Mouse (Mus musculus) midbrain, embryonic 13.5 days (tissue): Measurements from ENCODE around the gene Dolk. TPM values are rescaled to one million over a fixed set of nuclear protein-coding genes. Genes with fewer than 3 reads are reported as not detected.

Source experiments
- ATAC-seq: fragments of 200-750 bp; cut with Nextera tagmentation; 2 replicates; pipeline ENCODE4 v1.8.0; 2017; ENCODE audit warnings: mild to moderate bottlenecking, moderate TSS enrichment, moderate library complexity
- H3K27ac ChIP-seq: fragments of 300-500 bp; sonication (generic); 2 replicates; pipeline ENCODE4 v1.5.1; 2015; ENCODE audit warnings: inconsistent platforms, mild to moderate bottlenecking, moderate library complexity
- H3K27me3 ChIP-seq: fragments of 300-500 bp; sonication (generic); 2 replicates; pipeline ENCODE4 v1.6.1; 2015; ENCODE audit warnings: mild to moderate bottlenecking, inconsistent platforms
- H3K36me3 ChIP-seq: fragments of 300-500 bp; sonication (generic); 2 replicates; pipeline ENCODE4 v1.6.1; 2015; ENCODE audit warnings: mild to moderate bottlenecking, inconsistent platforms
- H3K4me1 ChIP-seq: fragments of 300-500 bp; sonication (generic); replicated peaks from 2 replicates; pipeline ENCODE4 v1.6.1; 2015; ENCODE audit warnings: inconsistent platforms
- H3K4me2 ChIP-seq: fragments of 300-500 bp; sonication (generic); replicated peaks from 2 replicates; pipeline ENCODE4 v1.6.1; 2015; ENCODE audit warnings: moderate library complexity, mild to moderate bottlenecking, inconsistent platforms
- H3K4me3 ChIP-seq: fragments of 300-500 bp; sonication (generic); replicated peaks from 2 replicates; pipeline ENCODE4 v1.5.1; 2015; ENCODE audit warnings: mild to moderate bottlenecking, inconsistent platforms
- H3K9ac ChIP-seq: fragments of 300-500 bp; sonication (generic); replicated peaks from 2 replicates; pipeline ENCODE4 v1.6.1; 2015; ENCODE audit warnings: mild to moderate bottlenecking, inconsistent platforms
- H3K9me3 ChIP-seq: fragments of 300-500 bp; sonication (generic); 2 replicates; pipeline ENCODE4 v1.6.1; 2016; ENCODE audit warnings: mild to moderate bottlenecking, inconsistent platforms
- WGBS: fragments of 180-500 bp; shearing (Covaris S2); methylation state at CpG from one replicate; pipeline ENCODE4 v1.1.7; 2015; 5-methylcytosine and 5-hydroxymethylcytosine counted together
- polyA plus RNA-seq: library from polyadenylated mRNA; unstranded; fragments of >200 nt; fragmentation: Nextera tagmentation; extraction: Ambion mirVana; gene quantifications from 2 replicates; pipeline ENCODE4 v1.2.1, GENCODE M21; 2015

Gene Dolk
- polyA plus RNA-seq, 1 experiment from 2014 or later = 32.3 TPM

DNA sequence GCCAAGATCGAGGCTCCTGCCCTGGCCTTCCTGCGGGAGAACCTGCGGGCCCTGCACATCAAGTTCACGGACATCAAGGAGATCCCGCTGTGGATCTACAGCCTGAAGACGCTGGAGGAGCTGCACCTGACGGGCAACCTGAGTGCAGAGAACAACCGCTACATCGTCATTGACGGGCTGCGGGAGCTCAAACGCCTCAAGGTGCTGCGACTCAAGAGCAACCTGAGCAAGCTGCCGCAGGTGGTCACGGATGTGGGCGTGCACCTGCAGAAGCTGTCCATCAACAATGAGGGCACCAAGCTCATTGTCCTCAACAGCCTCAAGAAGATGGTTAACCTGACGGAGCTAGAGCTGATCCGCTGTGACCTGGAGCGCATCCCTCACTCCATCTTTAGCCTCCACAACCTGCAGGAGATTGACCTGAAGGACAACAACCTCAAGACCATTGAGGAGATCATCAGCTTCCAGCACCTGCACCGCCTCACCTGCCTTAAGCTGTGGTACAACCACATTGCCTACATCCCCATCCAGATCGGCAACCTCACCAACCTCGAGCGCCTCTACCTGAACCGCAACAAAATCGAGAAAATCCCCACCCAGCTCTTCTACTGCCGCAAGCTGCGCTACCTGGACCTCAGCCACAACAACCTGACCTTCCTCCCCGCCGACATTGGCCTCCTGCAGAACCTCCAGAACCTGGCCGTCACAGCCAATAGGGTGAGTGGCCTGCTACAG is 29.4 kb downstream of the Dolk start:
- no peak overlapping the region for H3K9ac ChIP-seq
- peaks cover 96% of the 10 kb centered on the region for H3K36me3 ChIP-seq
- H3K27me3 ChIP-seq = no peaks in the 10 kb centered on the region
- peaks cover 7% of the 10 kb centered on the region for H3K4me1 ChIP-seq
- H3K4me2 ChIP-seq = no peak overlapping the region
- no peak for ATAC-seq
- H3K27ac ChIP-seq = no peak overlapping the region
- no peaks in the 10 kb centered on the region for H3K9me3 ChIP-seq
- 97% methylated on average over 30 of the region's 30 CpGs for WGBS
- H3K4me3 ChIP-seq = no peak overlapping the region

DNA sequence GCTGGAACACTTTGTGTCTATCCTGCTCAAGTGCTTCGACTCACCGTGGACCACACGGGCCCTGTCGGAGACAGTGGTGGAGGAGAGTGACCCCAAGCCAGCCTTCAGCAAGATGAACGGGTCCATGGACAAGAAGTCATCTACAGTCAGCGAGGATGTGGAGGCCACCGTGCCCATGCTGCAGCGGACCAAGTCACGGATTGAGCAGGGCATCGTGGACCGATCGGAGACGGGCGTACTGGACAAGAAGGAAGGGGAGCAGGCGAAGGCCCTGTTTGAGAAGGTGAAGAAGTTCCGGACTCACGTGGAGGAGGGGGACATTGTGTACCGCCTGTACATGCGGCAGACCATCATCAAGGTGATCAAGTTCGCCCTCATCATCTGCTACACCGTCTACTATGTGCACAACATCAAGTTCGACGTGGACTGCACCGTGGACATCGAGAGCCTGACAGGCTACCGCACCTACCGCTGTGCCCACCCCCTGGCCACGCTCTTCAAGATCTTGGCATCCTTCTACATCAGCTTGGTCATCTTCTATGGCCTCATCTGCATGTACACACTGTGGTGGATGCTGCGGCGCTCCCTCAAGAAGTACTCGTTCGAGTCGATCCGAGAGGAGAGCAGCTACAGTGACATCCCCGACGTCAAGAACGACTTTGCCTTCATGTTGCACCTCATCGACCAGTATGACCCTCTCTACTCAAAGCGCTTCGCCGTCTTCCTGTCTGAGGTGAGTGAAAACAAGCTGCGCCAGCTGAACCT is 30.3 kb downstream of the Dolk start:
- H3K9me3 ChIP-seq = no peaks in the 10 kb centered on the region
- H3K27ac ChIP-seq = no peak overlapping the region
- H3K9ac ChIP-seq = no peak overlapping the region
- H3K4me2 ChIP-seq = no peak overlapping the region
- 97% methylated on average over 42 of the region's 42 CpGs for WGBS
- H3K4me3 ChIP-seq = no peak overlapping the region
- H3K27me3 ChIP-seq = no peaks in the 10 kb centered on the region
- H3K36me3 ChIP-seq = peaks cover 94% of the 10 kb centered on the region
- no peak for ATAC-seq
- H3K4me1 ChIP-seq = peaks cover 10% of the 10 kb centered on the region; the same call in 1 of the 2 replicates

DNA sequence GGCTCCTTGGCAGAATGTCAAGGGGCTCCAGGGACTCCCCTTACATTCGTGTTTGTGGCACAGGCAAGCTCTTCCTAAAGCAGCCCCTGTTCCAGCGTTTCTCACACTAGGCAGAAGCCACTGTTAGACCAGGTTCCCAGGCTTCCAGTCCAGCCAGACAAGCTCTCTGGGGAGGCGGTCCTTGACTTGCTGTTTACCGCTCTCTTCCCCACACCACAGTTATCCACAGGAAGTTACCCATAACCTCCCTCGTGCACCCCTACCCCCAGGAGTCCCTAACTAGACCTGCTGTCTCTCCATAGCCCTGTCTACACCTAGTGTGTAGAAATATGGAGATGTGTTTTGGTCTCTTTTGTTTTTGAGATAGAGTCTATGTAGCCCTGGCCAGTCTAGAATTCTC is 32.3 kb downstream of the Dolk start:
- Histone ChIP-seq H3K4me2 (no peak overlapping the region), H3K9me3 (no peaks in the 10 kb centered on the region), H3K9ac (no peak overlapping the region), H3K27ac (no peak overlapping the region), H3K36me3 (peaks cover 95% of the 10 kb centered on the region), H3K4me1 (peaks cover 6% of the 10 kb centered on the region; the same call in 1 of the 2 replicates), H3K4me3 (no peak overlapping the region), H3K27me3 (no peaks in the 10 kb centered on the region)
- 90% methylated on average over 5 of the region's 5 CpGs for WGBS
- ATAC-seq = no peak

DNA sequence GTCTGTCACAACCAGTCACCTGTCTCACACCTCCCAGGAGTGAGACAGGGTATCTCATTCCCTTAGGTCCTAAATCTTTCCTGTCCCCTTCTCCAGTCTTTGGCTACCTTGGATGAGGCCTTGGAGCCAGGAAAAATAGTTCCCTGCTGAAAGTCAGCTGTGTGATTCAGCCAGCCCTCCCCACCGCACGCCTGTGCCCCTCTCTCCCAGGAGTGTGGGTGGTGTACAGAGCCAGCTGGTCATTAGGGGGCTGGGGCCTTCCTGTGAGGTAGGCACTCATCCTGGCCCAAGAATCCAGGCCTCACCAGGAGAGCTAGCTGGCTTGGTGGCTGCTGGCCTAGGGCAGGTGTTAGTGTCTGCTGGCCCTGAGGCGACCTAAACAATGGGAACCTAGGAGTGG is 33.6 kb downstream of the Dolk start:
- H3K4me1 ChIP-seq = peaks cover 6% of the 10 kb centered on the region; the same call in 1 of the 2 replicates
- no peaks in the 10 kb centered on the region for H3K9me3 ChIP-seq
- no peaks in the 10 kb centered on the region for H3K27me3 ChIP-seq
- no peak overlapping the region for H3K9ac ChIP-seq
- no peak for ATAC-seq
- peaks cover 95% of the 10 kb centered on the region for H3K36me3 ChIP-seq
- H3K27ac ChIP-seq = no peak overlapping the region
- H3K4me3 ChIP-seq = no peak overlapping the region
- H3K4me2 ChIP-seq = no peak overlapping the region
- WGBS = 80% methylated on average over 3 of the region's 3 CpGs

DNA sequence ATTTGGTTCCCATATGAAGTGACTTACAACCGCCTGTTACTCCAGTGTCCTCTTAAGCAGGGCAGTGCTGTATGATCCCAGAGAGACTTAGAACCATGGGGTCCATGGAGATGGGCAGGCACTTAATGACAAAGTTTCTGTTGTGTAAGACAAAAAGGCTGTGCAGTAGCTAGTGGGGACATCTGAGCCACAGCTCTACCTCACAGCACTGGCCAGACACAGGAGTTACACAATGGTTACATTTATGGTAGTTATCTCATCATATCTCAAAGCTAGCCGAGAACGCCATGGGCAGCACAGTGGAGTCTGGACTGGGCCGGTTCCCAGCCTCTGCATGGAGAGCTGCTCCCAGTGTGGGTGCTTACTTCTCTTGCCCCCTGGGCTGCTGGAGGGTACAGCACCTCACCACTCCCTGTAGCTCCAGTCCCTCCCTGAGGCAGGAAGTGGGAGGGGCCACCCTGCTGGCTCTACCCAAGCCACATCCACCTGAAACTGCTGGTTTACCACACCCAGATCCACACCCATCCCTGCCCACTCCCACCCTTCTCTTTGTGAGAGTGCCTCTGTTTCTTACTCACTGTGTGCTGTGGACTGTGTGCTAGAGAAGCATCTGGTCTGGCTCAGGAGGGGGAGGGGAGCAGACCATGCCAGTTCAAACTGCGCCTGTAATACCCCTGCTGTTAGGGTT is 34.6 kb downstream of the Dolk start:
- WGBS = 90% methylated on average over 5 of the region's 5 CpGs
- Histone ChIP-seq H3K27me3 (no peaks in the 10 kb centered on the region), H3K9me3 (no peaks in the 10 kb centered on the region), H3K27ac (no peak overlapping the region), H3K36me3 (peaks cover 89% of the 10 kb centered on the region), H3K4me3 (no peak overlapping the region), H3K9ac (no peak overlapping the region), H3K4me1 (peaks cover 6% of the 10 kb centered on the region; the same call in 1 of the 2 replicates), H3K4me2 (no peak overlapping the region)
- no peak for ATAC-seq

DNA sequence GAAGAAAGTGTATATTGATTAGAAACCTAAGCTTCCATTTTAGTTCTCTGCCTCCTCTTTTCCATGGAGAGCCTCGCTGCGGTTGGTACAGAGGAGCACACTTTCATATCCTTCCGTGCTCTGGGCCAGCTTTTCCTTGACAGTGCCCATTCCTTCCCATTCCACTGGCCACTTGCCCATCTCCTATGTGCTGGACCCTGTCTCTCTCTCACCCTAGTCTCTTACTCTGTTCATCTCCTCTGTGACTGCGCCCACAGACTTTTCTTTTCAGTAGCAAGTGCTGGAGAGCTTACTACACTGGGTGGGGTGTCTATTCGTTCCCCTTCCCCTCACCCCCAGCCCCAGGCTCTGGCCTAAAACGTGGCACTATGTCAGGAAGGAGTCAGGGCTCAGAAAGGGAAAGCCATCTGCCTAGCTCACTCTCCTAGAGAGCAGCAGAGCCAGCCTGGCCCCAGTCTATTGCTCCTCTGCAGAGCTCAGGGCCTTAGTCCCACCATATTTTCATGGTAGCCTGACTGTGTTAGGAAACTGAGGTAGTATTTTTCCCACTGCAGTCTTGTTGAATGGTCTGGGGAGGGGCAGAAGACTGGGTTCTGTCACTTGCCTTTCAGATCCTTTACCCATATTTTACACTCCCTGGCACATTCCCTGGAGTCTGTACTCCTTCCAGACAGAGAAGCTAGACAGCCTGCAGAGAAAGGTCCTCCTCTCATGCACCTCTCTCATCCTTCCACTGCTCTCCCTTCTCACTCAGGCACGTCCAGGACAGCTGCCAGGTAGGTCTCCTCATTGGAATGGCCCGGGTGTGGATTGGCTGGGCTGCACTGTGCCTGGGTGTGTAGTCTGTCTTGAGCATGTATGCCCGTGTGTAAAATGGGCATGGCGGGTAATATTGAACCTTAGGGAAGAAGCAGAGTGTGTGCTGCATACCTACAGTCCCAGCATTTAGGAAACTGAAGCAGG is 35.7 kb downstream of the Dolk start:
- 90% methylated on average over 10 of the region's 10 CpGs for WGBS
- H3K9ac ChIP-seq = no peak overlapping the region
- H3K9me3 ChIP-seq = no peaks in the 10 kb centered on the region
- no peak overlapping the region for H3K4me2 ChIP-seq
- peaks cover 89% of the 10 kb centered on the region for H3K36me3 ChIP-seq
- no peak for ATAC-seq
- H3K4me1 ChIP-seq = peaks cover 6% of the 10 kb centered on the region; the same call in 1 of the 2 replicates
- H3K4me3 ChIP-seq = no peak overlapping the region
- H3K27ac ChIP-seq = no peak overlapping the region
- no peaks in the 10 kb centered on the region for H3K27me3 ChIP-seq

DNA sequence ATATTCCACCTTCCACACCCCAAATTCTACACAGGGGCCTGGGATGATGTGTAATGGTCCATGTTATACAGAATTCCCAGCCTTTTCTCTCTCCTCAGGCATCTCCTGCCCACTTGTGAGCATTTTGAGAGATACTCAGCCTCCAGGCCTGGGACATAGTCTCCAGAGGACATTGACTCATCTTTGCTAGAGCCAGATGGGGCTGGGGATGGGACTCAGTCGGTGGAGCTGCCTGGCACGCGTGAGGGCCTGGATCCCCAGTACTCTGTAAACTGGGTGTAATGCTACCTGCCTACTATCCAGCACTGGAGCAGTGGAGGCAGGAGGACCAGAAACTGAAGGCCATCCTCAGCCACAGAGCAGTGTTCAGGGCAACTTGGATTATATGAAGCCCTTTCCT is 37.0 kb downstream of the Dolk start:
- H3K27ac ChIP-seq = no peak overlapping the region
- H3K4me2 ChIP-seq = no peak overlapping the region
- H3K4me3 ChIP-seq = no peak overlapping the region
- 96% methylated on average over 3 of the region's 3 CpGs for WGBS
- peaks cover 8% of the 10 kb centered on the region; the same call in 1 of the 2 replicates for H3K4me1 ChIP-seq
- no peak for ATAC-seq
- no peaks in the 10 kb centered on the region for H3K27me3 ChIP-seq
- no peaks in the 10 kb centered on the region for H3K9me3 ChIP-seq
- no peak overlapping the region for H3K9ac ChIP-seq
- H3K36me3 ChIP-seq = peaks cover 89% of the 10 kb centered on the region

DNA sequence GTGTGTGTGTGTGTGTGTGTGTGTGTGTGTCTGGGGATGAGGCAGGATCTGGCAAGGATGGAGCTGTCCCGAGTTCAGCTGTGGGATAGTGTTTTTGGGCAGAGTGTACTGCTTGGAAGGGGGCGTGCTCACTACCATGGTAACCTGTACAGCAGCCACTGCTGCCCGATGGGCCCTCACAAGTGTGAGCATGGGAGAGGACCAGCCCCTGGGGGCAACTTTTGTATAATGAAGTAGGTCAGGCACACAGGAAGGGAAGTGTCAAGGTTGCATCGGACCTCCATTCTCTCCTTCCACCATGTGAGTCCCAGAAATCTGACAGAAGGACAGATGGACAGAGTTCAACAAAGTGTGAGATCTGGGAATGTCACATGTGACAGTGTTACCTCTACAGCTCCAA is 38.5 kb downstream of the Dolk start:
- peaks cover 90% of the 10 kb centered on the region for H3K36me3 ChIP-seq
- H3K4me1 ChIP-seq = peaks cover 9% of the 10 kb centered on the region
- H3K9me3 ChIP-seq = no peaks in the 10 kb centered on the region
- no peak overlapping the region for H3K27ac ChIP-seq
- no peaks in the 10 kb centered on the region for H3K27me3 ChIP-seq
- 72% methylated on average over 4 of the region's 4 CpGs for WGBS
- H3K4me2 ChIP-seq = no peak overlapping the region
- no peak overlapping the region for H3K9ac ChIP-seq
- H3K4me3 ChIP-seq = no peak overlapping the region
- ATAC-seq = no peak

DNA sequence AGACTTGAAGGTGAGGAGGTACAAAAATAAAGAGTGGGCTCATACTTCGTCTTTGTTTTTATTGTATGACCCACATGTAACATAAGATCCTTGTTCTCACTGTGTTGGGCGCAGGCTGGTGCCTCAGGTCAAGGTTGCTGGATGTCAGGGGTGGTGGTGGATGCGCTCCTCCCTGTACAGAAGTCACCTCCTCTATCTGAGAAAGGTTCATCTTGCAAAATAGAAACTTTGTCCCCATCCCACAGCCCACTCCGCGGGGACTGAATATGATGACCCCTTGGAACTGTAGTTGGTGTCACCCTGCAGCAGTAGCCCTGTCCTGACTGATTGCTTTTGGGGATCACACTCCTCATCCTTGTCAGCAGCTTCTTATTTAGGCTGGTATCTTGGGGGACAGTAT is 39.1 kb downstream of the Dolk start:
- no peak overlapping the region for H3K9ac ChIP-seq
- peaks cover 13% of the 10 kb centered on the region for H3K4me1 ChIP-seq
- no peak overlapping the region for H3K27ac ChIP-seq
- 94% methylated on average over 5 of the region's 5 CpGs for WGBS
- no peak overlapping the region for H3K4me2 ChIP-seq
- ATAC-seq = no peak
- H3K9me3 ChIP-seq = no peaks in the 10 kb centered on the region
- H3K4me3 ChIP-seq = no peak overlapping the region
- H3K36me3 ChIP-seq = peaks cover 90% of the 10 kb centered on the region
- H3K27me3 ChIP-seq = no peaks in the 10 kb centered on the region

DNA sequence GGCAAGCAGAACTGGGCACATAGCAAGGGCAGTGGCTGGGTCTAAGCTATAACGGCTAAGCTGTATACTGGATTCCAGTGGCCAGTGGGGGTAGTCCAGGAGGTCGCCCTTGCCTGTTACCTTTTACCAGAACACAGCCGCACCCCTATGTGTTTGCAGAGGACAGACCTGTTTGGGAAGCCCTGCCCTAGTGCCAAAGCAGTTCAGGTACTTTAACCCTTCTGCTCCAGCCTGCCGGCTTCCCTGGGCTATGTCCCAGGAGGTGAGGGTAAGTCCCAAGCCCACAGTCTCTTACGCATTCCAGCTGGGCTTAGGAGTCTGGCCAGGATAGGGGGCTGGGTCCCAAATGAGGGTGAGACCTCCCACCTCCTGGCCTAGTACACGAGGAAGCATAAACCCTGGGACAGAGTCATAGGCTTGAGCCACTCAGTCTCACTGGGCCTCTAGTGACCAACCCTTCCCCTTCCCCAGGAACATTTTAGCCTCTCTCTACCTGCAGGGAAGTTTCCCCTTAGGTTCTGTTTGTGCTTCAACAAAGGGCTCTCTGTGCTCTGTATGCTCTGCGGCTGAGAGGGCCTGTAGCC is 41.4 kb downstream of the Dolk start:
- Histone ChIP-seq H3K27me3 (no peaks in the 10 kb centered on the region), H3K4me1 (peaks cover 15% of the 10 kb centered on the region), H3K9ac (no peak overlapping the region), H3K36me3 (peaks cover 88% of the 10 kb centered on the region), H3K27ac (no peak overlapping the region), H3K4me2 (no peak overlapping the region), H3K4me3 (no peak overlapping the region), H3K9me3 (no peaks in the 10 kb centered on the region)
- ATAC-seq = no peak
- 86% methylated on average over 7 of the region's 7 CpGs for WGBS

DNA sequence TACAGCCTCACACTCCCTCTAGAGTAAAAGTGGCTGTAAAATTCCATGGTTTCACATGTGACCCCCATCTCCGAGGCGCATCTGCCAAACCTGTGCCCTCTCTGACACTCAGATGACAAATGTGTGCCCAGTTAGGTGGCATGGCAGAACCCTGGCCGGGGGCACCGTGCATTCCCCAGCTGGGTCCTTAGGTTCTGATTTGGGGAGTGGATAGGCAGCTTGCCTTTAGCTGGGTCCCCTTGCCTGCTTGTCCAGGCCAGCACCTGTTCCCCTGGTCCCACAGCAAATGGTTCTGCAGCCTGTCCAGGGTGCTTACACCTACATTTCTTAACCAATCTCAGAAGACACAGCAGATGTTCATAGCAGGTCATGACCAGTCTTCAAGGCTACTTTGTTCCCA is 42.7 kb downstream of the Dolk start:
- 96% methylated on average over 4 of the region's 4 CpGs for WGBS
- Histone ChIP-seq H3K4me2 (no peak overlapping the region), H3K27me3 (no peaks in the 10 kb centered on the region), H3K9ac (no peak overlapping the region), H3K27ac (no peak overlapping the region), H3K4me1 (peaks cover 28% of the 10 kb centered on the region), H3K4me3 (no peak overlapping the region), H3K36me3 (peaks cover 75% of the 10 kb centered on the region), H3K9me3 (no peaks in the 10 kb centered on the region)
- no peak for ATAC-seq
